Mouse (Mus musculus): ENCODE measurements around the gene Ano7.

Ano7 gene

DNA sequence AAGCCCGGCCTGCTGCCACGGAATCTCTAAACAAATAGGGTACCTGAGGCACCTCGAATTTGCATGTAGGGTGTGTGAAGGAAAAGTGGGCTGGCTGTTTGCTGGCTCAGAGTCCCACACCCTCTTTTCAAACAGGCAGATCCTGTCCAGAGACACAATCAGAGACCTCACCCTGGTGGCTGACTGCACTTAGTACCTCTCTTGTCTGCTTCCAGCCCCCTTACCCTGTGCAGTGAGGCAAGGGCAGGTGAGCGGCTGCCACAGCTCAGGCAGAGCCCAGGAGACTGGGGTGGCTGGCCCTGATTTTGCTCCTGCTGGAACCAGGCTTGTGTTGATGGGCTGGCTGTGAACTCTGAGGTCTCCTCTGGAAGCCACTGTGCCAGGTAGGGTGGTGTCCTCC, at the start of gene Ano7:
TSS of gene Ano7 (plus strand) at position 266 of the 400 bp plus-strand sequence.
- no peak for TF ChIP-seq GATA4 (IDR thresholded peaks at IDR 0.05; ENCODE audit: insufficient replicate concordance, low read length)

DNA sequence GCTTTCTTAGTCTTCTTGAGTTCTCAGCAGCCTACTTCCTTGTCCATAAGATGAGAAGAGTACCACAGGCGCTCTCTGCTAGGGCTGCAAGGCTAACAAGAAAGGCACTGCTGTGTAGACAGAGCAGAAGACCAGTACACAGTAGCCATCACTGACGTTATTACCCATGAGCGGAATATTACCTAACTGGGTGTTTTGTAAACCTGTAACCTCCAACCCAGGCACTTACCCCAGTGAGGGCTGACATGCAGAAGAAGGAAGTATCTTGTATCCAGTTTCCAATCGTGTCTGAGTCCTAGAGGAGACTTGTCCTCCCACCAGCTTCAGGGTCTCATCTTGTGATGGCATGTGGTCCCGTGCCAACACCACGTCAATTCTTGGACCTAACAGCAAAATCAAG, 49.8 kb upstream of the Ano7 start:
- no peak for TF ChIP-seq GATA4 (IDR thresholded peaks at IDR 0.05; ENCODE audit: insufficient replicate concordance, low read length)

- TF ChIP-seq GATA4 (IDR thresholded peaks at IDR 0.05; ENCODE audit: insufficient replicate concordance, low read length) = no peak
These were observed 47.3 kb upstream of the Ano7 start for GRCm38 (mm10) chr1:93326446-93326845.

GRCm38 (mm10) chr1:93334621-93335020, 39.1 kb upstream of the Ano7 start:
- no peak for TF ChIP-seq GATA4 (IDR thresholded peaks at IDR 0.05; ENCODE audit: insufficient replicate concordance, low read length)

GRCm38 (mm10) chr1:93342648-93343503, 30.9 kb upstream of the Ano7 start, which contains the start of the genes Ppp1r7 and Pask:
Ppp1r7 (plus strand) TSS chr1:93342854.
Pask (minus strand) TSS chr1:93343482.
- no peak for TF ChIP-seq GATA4 (IDR thresholded peaks at IDR 0.05; ENCODE audit: insufficient replicate concordance, low read length)

DNA sequence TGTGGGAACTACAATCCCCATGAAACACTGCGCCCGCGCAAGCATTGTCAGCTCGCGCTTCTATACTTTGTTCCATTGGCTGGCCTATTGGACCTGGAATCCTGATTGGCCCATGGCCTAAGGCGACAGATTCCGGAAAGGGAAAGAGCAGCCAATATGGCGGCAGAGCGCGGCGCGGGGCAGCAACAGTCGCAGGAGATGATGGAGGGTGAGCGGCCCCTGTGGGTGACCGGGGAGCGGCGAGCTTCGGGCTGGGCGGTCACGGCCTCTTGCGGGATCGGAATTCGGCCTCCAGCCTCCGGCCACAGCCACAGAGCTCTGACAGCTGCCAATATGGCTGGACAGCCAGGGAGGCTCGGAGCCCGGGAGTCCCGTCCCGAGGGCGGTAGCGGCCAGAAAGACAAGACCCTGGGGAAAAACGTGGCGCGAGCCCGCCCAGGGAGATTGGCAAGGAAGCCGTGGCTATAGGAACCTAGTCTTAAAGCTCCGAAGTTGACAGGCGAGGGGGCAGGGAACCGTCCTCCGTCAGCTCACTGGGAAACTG, 30.2 kb upstream of the Ano7 start:
- no peak; the same call in 1 of the 2 replicates for TF ChIP-seq GATA4 (IDR thresholded peaks at IDR 0.05; ENCODE audit: insufficient replicate concordance, low read length)

GRCm38 (mm10) chr1:93347176-93347575, 26.6 kb upstream of the Ano7 start:
- no peak for TF ChIP-seq GATA4 (IDR thresholded peaks at IDR 0.05; ENCODE audit: insufficient replicate concordance, low read length)

DNA sequence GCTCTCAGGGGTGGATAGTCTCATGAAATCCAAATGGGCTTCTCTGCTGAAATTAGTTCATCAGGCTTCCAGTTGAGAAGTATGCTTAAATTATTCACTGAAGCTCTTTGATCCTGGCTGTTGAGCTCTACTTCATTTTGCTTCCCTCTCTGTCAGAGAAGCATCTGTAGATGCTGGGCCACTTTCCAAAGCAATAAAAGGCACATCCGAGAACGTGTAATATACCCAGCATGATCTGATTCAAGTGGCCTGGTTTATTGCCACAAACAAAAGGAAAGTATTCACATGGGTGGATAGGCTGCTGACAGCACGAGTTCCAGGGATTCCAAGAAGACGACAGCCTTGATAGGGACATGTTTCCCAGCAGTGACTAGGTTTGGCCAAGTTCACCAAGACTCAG, 24.0 kb upstream of the Ano7 start:
- no peak for TF ChIP-seq GATA4 (IDR thresholded peaks at IDR 0.05; ENCODE audit: insufficient replicate concordance, low read length)

DNA sequence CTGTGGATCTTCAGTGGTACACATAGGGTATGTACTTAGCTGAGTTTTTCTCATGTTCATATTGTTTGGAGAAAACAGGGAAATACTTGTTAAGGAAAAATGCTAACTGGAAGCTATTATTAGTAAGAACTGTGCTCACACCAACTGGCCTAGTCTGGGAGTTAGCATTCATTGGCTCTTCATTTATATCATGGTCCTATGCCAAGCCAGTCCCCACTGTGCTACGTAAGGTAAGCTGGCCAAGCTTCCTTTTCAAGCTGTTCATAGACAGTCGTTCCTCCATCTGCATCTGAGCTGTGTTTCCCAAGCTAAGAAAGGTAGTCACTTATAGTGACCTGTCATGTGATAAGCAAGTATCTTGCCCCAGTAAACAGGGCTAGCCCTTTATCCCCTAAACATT, 21.0 kb upstream of the Ano7 start:
- no peak for TF ChIP-seq GATA4 (IDR thresholded peaks at IDR 0.05; ENCODE audit: insufficient replicate concordance, low read length)

- TF ChIP-seq GATA4 (IDR thresholded peaks at IDR 0.05; ENCODE audit: insufficient replicate concordance, low read length) = no peak
These were observed 11.1 kb upstream of the Ano7 start for GRCm38 (mm10) chr1:93362661-93363060.

DNA sequence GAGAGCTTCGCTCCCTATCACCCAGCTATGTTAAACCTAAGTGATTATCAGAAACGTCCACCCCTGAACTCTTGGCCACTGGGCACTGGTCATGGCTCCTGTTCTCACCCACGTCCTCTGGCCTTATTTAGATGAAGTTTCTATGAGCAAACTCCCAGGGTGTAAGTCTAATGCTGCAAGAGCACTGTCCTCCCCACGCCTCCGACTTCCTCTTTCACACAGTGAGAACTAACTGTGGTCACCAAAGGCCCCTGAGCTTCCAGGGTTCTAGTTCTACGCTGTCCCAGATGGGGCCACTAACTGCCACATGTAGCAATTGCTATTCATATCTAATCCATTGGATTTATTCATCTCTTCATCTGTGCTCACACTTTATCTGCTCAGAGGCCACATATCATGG, 8.1 kb upstream of the Ano7 start:
- TF ChIP-seq GATA4 (IDR thresholded peaks at IDR 0.05; ENCODE audit: insufficient replicate concordance, low read length) = no peak

- TF ChIP-seq GATA4 (IDR thresholded peaks at IDR 0.05; ENCODE audit: insufficient replicate concordance, low read length) = no peak
These were observed 3.6 kb downstream of the Ano7 start for GRCm38 (mm10) chr1:93377307-93377706.

DNA sequence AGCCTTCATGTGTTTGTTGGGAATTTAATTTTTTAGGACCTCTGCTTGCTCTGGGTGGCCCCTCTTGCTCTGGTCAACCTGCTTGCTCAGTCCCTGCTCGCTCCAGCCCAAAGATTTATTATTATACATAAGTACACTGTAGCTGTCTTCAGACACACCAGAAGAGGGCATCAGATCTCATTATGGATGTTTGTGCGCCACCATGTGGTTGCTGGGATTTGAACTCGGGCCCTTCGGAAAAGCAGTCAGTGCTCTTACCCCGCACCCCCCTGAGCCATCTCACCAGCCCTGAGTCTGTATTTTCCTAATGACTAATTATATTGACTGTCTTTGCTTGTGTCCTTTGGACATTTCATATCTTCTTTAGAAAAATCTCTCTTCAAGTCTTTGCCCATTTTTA, 5.4 kb downstream of the Ano7 start:
- no peak for TF ChIP-seq GATA4 (IDR thresholded peaks at IDR 0.05; ENCODE audit: insufficient replicate concordance, low read length)

GRCm38 (mm10) chr1:93387198-93387597, 13.5 kb downstream of the Ano7 start:
- TF ChIP-seq GATA4 (IDR thresholded peaks at IDR 0.05; ENCODE audit: insufficient replicate concordance, low read length) = no peak

DNA sequence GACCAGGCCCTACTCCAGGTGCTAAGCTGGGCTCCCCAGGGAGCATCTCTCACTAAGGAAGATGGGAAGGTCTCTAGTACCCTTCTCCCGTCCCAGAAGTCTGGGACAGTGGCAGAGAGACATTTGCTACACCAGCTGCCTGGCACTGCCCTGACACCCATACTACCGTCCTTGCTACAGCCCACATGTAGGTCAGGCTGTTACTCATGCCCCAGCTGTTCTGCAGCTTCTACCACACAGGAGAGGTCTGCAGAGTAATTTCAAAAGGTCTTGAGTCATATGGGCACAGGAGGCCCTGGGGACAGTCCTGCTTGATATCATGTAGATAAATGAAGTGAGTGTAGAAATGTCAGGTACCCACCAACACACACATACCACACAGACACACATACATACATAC, 15.2 kb downstream of the Ano7 start:
- no peak for TF ChIP-seq GATA4 (IDR thresholded peaks at IDR 0.05; ENCODE audit: insufficient replicate concordance, low read length)
